Mouse (Mus musculus): ENCODE measurements at regions not wholly inside any gene's neighbourhood (a gene's known extent, or its start where the extent isn't known, plus 50 kb on each side); places are given as distances from the start of the nearest gene placed in this dataset.

DNA sequence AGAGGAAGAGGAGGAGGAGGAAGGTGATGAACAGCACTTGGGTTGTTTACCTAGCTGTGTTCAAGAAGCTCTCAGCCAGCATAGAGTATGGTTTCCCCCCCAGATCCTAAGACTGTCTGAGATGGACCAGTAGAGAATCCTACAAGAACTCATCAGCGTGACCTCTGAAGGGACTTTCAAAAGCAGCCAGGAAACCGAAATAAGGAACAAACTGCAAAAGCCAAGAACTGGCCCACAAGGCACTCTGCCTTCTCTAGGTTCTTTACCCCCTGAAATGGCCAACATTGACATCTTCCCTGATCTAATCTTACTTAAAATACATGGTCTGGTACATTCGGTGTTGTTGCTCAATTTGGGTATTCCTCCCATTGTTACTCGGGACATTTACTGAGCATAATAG, 118.1 kb upstream of the Rreb1 start:
- Histone ChIP-seq H3K27ac (ENCODE audit: low read depth, low read length) (no peak overlapping the region), H3K4me2 (ENCODE audit: low read depth, low read length, poor library complexity, severe bottlenecking) (no peak overlapping the region), H3K36me3 (ENCODE audit: insufficient read depth, low read length) (no peaks in the 10 kb centered on the region), H3K4me1 (ENCODE audit: insufficient read depth, low read length) (no peaks in the 10 kb centered on the region), H3K4me3 (ENCODE audit: low read depth, low read length) (no peak overlapping the region), H3K9ac (replicated peaks; ENCODE audit: low read length, poor library complexity, severe bottlenecking) (no peak overlapping the region), H3K27me3 (ENCODE audit: insufficient read depth, low read length) (no peaks in the 10 kb centered on the region), H3K9me3 (ENCODE audit: low read length) (no peaks in the 10 kb centered on the region)
- 92% methylated on average over 4 of the region's 4 CpGs for WGBS
- no peak for DNase-seq (ENCODE audit: low spot score)
- no peak for TF ChIP-seq CTCF (IDR thresholded peaks at IDR 0.05)
- no peak for ATAC-seq (ENCODE audit: low FRiP score)

DNA sequence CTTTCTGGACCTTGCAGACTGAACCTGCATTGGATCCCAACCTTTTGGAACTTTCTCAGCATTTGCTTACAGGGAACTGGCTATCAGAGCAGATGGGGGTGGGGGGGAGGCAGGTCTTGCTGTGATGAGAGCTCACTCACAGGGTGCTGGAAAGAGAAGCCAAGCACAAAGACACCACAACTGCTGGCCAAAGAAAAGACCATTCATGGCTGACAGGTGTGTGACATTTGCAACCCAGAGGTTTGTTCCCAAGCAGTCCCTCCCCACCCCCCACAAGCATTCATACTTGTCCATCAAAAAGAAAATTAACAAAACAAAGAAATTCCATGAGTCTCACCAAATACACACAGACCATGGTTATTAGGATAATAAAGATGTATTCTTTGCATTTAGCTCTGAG, 117.5 kb upstream of the Rreb1 start:
- no peak overlapping the region for H3K9ac ChIP-seq (replicated peaks; ENCODE audit: low read length, poor library complexity, severe bottlenecking)
- no peak for DNase-seq (ENCODE audit: low spot score)
- H3K4me1 ChIP-seq (ENCODE audit: insufficient read depth, low read length) = no peaks in the 10 kb centered on the region
- no peak overlapping the region for H3K4me2 ChIP-seq (ENCODE audit: low read depth, low read length, poor library complexity, severe bottlenecking)
- no peaks in the 10 kb centered on the region for H3K9me3 ChIP-seq (ENCODE audit: low read length)
- no peak overlapping the region for H3K27ac ChIP-seq (ENCODE audit: low read depth, low read length)
- no peaks in the 10 kb centered on the region for H3K36me3 ChIP-seq (ENCODE audit: insufficient read depth, low read length)
- no peaks in the 10 kb centered on the region for H3K27me3 ChIP-seq (ENCODE audit: insufficient read depth, low read length)
- no peak for TF ChIP-seq CTCF (IDR thresholded peaks at IDR 0.05)
- no peak overlapping the region for H3K4me3 ChIP-seq (ENCODE audit: low read depth, low read length)
- ATAC-seq (ENCODE audit: low FRiP score) = no peak

DNA sequence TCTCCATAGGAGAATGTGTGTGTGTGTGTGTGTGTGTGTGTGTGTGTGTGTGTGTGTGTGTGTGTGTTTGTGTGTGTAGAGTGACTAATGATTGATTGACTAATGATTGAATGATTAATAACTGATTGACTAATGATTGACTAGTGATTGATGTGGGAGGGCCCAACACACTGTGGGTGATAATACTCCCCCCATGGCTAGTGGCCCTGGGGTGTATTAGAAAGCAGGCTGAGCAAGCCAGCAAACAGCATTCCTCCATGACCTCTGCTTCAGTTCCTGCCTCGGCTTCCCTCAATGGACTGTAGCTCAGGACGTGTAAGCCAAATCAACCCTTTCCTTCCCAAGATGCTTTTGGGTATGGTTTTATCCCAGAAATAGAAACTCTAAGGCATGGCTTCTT, 114.1 kb upstream of the Rreb1 start:
- 86% methylated on average over 2 of the region's 2 CpGs for WGBS
- H3K4me2 ChIP-seq (ENCODE audit: low read depth, low read length, poor library complexity, severe bottlenecking) = no peak overlapping the region
- H3K27ac ChIP-seq (ENCODE audit: low read depth, low read length) = no peak overlapping the region
- DNase-seq (ENCODE audit: low spot score) = no peak
- H3K9ac ChIP-seq (replicated peaks; ENCODE audit: low read length, poor library complexity, severe bottlenecking) = no peak overlapping the region
- no peaks in the 10 kb centered on the region for H3K27me3 ChIP-seq (ENCODE audit: insufficient read depth, low read length)
- H3K36me3 ChIP-seq (ENCODE audit: insufficient read depth, low read length) = no peaks in the 10 kb centered on the region
- H3K4me3 ChIP-seq (ENCODE audit: low read depth, low read length) = no peak overlapping the region
- ATAC-seq (ENCODE audit: low FRiP score) = no peak
- TF ChIP-seq CTCF (IDR thresholded peaks at IDR 0.05) = no peak
- H3K4me1 ChIP-seq (ENCODE audit: insufficient read depth, low read length) = no peaks in the 10 kb centered on the region
- H3K9me3 ChIP-seq (ENCODE audit: low read length) = no peaks in the 10 kb centered on the region

DNA sequence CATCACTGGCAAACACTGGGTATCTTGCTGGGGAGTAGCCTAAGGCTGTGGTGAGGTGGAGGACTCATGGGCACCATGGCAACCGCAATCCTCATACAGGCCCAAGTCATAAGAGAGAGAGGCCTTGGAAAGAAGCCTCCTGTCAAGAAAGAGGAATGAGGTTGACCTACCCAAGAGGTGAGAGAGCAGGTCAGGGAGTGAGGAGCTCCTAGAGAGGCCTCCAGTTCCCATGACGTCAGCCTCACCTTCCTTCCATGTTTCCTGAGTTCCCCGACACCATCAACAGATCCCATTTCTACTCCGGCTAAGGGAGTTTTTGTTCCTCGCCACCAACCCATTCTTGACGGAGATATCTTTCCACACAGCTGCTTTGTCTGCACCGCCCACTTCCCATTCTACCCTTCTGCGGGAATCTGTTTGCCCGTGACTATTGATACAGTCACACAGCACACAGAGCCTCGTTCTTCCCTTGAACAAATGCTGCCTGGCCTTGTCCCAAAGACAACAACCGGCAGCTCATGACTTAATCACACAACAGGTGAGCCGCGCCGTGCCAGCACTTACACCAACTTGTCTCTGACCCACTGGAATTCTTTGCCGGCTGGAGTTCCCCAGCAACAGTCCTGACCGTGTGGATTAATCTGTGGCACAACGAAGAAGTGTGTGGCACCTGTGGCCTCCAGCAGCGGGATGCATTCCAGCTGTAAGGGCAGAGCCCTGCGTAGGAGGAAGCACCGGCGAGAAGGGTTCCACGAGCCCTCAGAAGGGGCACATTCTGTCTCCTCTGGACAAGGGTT, 111.8 kb upstream of the Rreb1 start:
- ATAC-seq (ENCODE audit: low FRiP score) (no peak), DNase-seq (ENCODE audit: low spot score) (no peak)
- no peaks in the 10 kb centered on the region for H3K9me3 ChIP-seq (ENCODE audit: low read length)
- TF ChIP-seq CTCF (IDR thresholded peaks at IDR 0.05) = no peak
- H3K4me2 ChIP-seq (ENCODE audit: low read depth, low read length, poor library complexity, severe bottlenecking) = no peak overlapping the region
- H3K36me3 ChIP-seq (ENCODE audit: insufficient read depth, low read length) = no peaks in the 10 kb centered on the region
- H3K4me3 ChIP-seq (ENCODE audit: low read depth, low read length) = no peak overlapping the region
- WGBS = 70% methylated on average over 22 of the region's 22 CpGs
- no peak overlapping the region for H3K27ac ChIP-seq (ENCODE audit: low read depth, low read length)
- H3K27me3 ChIP-seq (ENCODE audit: insufficient read depth, low read length) = no peaks in the 10 kb centered on the region
- H3K9ac ChIP-seq (replicated peaks; ENCODE audit: low read length, poor library complexity, severe bottlenecking) = no peak overlapping the region
- H3K4me1 ChIP-seq (ENCODE audit: insufficient read depth, low read length) = no peaks in the 10 kb centered on the region

DNA sequence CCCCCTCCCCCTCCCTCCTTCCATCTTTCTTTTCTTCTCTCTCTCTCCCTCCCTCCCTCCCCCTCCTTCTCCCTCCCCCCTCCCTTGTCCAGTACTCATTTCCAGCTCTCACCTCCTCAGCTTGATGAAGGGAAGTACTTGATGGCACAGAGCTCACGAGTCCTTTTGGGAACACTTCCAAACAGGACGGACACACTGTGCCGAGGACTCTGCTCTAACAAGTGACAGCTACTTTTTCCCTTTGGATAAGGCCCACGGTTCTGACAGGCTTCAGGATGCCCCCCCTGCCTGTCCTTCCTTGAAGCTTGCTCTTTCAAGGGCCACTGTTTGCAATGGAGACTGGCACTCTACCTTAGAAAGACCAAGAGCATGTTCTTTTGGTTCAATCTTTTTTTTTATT, 110.8 kb upstream of the Rreb1 start:
- Histone ChIP-seq H3K4me1 (ENCODE audit: insufficient read depth, low read length) (no peaks in the 10 kb centered on the region), H3K4me2 (ENCODE audit: low read depth, low read length, poor library complexity, severe bottlenecking) (no peak overlapping the region), H3K9me3 (ENCODE audit: low read length) (no peaks in the 10 kb centered on the region), H3K27me3 (ENCODE audit: insufficient read depth, low read length) (no peaks in the 10 kb centered on the region), H3K36me3 (ENCODE audit: insufficient read depth, low read length) (no peaks in the 10 kb centered on the region), H3K4me3 (ENCODE audit: low read depth, low read length) (no peak overlapping the region), H3K9ac (replicated peaks; ENCODE audit: low read length, poor library complexity, severe bottlenecking) (no peak overlapping the region), H3K27ac (ENCODE audit: low read depth, low read length) (no peak overlapping the region)
- ATAC-seq (ENCODE audit: low FRiP score) = no peak
- 59% methylated on average over 4 of the region's 4 CpGs for WGBS
- no peak for DNase-seq (ENCODE audit: low spot score)
- TF ChIP-seq CTCF (IDR thresholded peaks at IDR 0.05) = no peak

DNA sequence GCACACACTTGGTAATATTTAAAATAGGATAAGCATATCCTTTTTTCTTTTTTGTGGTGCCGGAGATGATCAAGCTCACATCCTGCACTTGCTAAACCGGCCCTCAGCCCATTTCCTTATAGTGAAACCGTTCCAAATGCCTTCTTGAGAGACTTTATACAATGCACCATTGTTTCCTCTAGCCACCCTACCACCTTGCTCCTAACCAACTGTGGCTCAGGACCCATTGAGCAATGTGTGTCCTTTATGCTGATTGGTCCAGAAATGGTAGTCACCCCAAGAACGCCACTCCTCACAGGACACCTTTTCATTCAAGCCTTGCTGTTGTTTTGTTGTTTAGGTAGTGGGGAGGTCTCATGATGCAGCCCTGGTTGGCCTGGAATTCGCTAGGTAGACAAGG, 110.3 kb upstream of the Rreb1 start:
- 79% methylated on average over 5 of the region's 5 CpGs for WGBS

More for the DNA sequence above, 110.3 kb upstream of the Rreb1 start:
- no peak for ATAC-seq (ENCODE audit: low FRiP score)
- DNase-seq (ENCODE audit: low spot score) = no peak
- H3K27ac ChIP-seq (ENCODE audit: low read depth, low read length) = no peak overlapping the region
- H3K9me3 ChIP-seq (ENCODE audit: low read length) = no peaks in the 10 kb centered on the region
- H3K9ac ChIP-seq (replicated peaks; ENCODE audit: low read length, poor library complexity, severe bottlenecking) = no peak overlapping the region
- no peak overlapping the region for H3K4me2 ChIP-seq (ENCODE audit: low read depth, low read length, poor library complexity, severe bottlenecking)
- no peak for TF ChIP-seq CTCF (IDR thresholded peaks at IDR 0.05)
- H3K36me3 ChIP-seq (ENCODE audit: insufficient read depth, low read length) = no peaks in the 10 kb centered on the region
- no peak overlapping the region for H3K4me3 ChIP-seq (ENCODE audit: low read depth, low read length)
- H3K27me3 ChIP-seq (ENCODE audit: insufficient read depth, low read length) = no peaks in the 10 kb centered on the region
- no peaks in the 10 kb centered on the region for H3K4me1 ChIP-seq (ENCODE audit: insufficient read depth, low read length)
